In the genomic region with DNA sequence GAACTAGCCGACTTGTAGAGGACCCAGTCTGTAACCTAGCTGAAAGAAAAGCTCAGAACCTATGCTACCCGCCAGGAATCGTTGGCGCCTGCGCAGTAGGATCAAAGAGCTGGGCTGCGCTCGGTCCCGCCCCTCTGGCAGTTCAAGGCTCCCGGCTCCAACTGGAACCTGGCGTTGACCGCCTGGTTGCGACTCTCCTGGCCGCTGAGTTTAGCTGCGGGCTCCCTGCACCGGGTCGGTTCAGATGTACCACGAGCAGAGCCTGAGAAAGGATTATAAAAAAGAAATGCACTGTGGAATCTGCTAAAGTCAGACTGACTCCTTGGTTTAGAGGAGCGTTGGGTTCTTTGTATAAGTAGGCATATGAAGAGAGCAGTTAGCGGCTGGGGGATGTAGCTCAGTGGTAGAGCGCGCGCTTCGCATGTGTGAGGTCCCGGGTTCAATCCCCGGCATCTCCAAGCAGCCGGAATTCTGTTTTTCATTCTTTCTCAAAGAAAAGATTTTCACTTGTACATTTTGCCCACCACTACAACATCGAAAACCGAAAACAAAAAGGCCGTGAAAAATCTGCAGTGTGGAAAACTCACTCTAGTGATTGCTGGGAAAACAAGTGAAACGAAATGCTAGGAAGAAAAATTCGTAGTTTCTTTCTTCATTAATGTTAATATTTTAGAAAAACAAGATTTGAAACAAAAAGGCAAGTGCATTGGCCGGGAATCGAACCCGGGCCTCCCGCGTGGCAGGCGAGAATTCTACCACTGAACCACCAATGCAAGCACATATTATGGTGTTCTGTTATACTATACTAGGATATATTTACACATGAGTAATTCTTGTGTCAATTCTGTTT, we compare ENCODE assay signal across 8 mouse cellular contexts. TPM values are rescaled to one million over a fixed set of nuclear protein-coding genes. Genes with fewer than 3 reads are reported as not detected.
DNase-seq lines count a peak whose midpoint lies in the region; ATAC-seq lines count a peak whose summit lies in the region.

No protein-coding gene starts in this region.

- peak overlapping the region; percentile 81 for H3K27ac ChIP-seq in heart, embryonic 13.5 days (replicated peaks)
- H3K27ac ChIP-seq in liver, embryonic 12.5 days, result peak overlapping the region; percentile 45
- peak overlapping the region; percentile 95 for H3K27ac ChIP-seq in stomach, embryonic 15.5 days

- ATAC-seq in erythroid progenitor cell, adult 5-6 weeks (replicated peaks; ENCODE audit: low FRiP score, poor library complexity, severe bottlenecking), result peak; percentile 99
- peak; percentile 93 for ATAC-seq in heart, embryonic 13.5 days (ENCODE audit: extremely low read depth, insufficient number of reproducible peaks, low FRiP score, low TSS enrichment)
- ATAC-seq in liver, embryonic 12.5 days, result peak; percentile 95
- peak; percentile 97 for ATAC-seq in stomach, embryonic 15.5 days (ENCODE audit: insufficient read depth, low FRiP score, low read depth)

- H3K4me1 ChIP-seq in heart, embryonic 13.5 days, result peaks cover 6% of the 10 kb centered on the region
- H3K4me1 ChIP-seq in liver, embryonic 12.5 days, result peaks cover 9% of the 10 kb centered on the region; the same call in 1 of the 2 replicates
- H3K4me1 ChIP-seq in stomach, embryonic 15.5 days, result no peaks in the 10 kb centered on the region

- H3K9me3 ChIP-seq in heart, embryonic 13.5 days, result no peaks in the 10 kb centered on the region
- no peaks in the 10 kb centered on the region for H3K9me3 ChIP-seq in liver, embryonic 12.5 days (replicated peaks)
- H3K9me3 ChIP-seq in stomach, embryonic 15.5 days, result no peaks in the 10 kb centered on the region

- peak overlapping the region; percentile 67 for H3K4me2 ChIP-seq in heart, embryonic 13.5 days
- peak overlapping the region; percentile 70 for H3K4me2 ChIP-seq in liver, embryonic 12.5 days
- H3K4me2 ChIP-seq in stomach, embryonic 15.5 days, result peak overlapping the region; percentile 57

- peak overlapping the region; percentile 77 for H3K9ac ChIP-seq in heart, embryonic 13.5 days
- peak overlapping the region; percentile 69 for H3K9ac ChIP-seq in liver, embryonic 12.5 days
- peak overlapping the region; percentile 63 for H3K9ac ChIP-seq in stomach, embryonic 15.5 days

- no peaks in the 10 kb centered on the region for H3K36me3 ChIP-seq in heart, embryonic 13.5 days
- H3K36me3 ChIP-seq in liver, embryonic 12.5 days, result no peaks in the 10 kb centered on the region
- H3K36me3 ChIP-seq in stomach, embryonic 15.5 days, result no peaks in the 10 kb centered on the region

- peak; percentile 92 for DNase-seq in CD4-positive helper T cell, adult 2 months (ENCODE audit: low read depth, low spot score)
- DNase-seq in brain, embryonic 18.5 days (ENCODE audit: low read depth, low spot score), result peak; percentile 88
- DNase-seq in kidney, postnatal 10 days, result peak; percentile 97
- DNase-seq in natural killer cell, adult 2 months (ENCODE audit: low spot score in 2 of 2), result peak; percentile 96 to 97

- H3K27me3 ChIP-seq in heart, embryonic 13.5 days (replicated peaks), result no peaks in the 10 kb centered on the region
- no peaks in the 10 kb centered on the region for H3K27me3 ChIP-seq in liver, embryonic 12.5 days (replicated peaks)
- H3K27me3 ChIP-seq in stomach, embryonic 15.5 days (replicated peaks), result no peaks in the 10 kb centered on the region

- H3K4me3 ChIP-seq in heart, embryonic 13.5 days, result peak overlapping the region; percentile 57
- peak overlapping the region; percentile 67 for H3K4me3 ChIP-seq in liver, embryonic 12.5 days
- H3K4me3 ChIP-seq in stomach, embryonic 15.5 days (replicated peaks), result peak overlapping the region; percentile 70

- WGBS in heart, embryonic 13.5 days, result 1% methylated on average over 37 of the region's 37 CpGs
- 2% methylated on average over 37 of the region's 37 CpGs for WGBS in liver, embryonic 12.5 days (ENCODE audit: insufficient replicate concordance)
- WGBS in stomach, embryonic 15.5 days, result under 1% methylated on average over 37 of the region's 37 CpGs

RNA-seq across cellular contexts. Expression of a gene that starts 55.5 kb away (rescaled TPM):
- 5.8 and 5.9 TPM in 2 replicates for total RNA-seq in erythroid progenitor cell, adult 5-6 weeks (2015; ENCODE audit: low replicate concordance)
- 3.2 and 8.9 TPM in 2 replicates for total RNA-seq in erythroid progenitor cell, adult 5-6 weeks (2017; ENCODE audit: low replicate concordance)
- 11.9 and 14.3 TPM in 2 replicates for polyA plus RNA-seq in heart, embryonic 13.5 days (2015; fragmentation: Nextera tagmentation; extraction: Ambion mirVana)
- 12.9 and 13.2 TPM in 2 replicates for polyA plus RNA-seq in liver, embryonic 12.5 days (2016; fragmentation: Nextera tagmentation; extraction: Ambion mirVana)
- polyA plus RNA-seq in stomach, embryonic 15.5 days (2015; fragmentation: Nextera tagmentation; extraction: Ambion mirVana), result 27.5 and 32.7 TPM in 2 replicates

RNA-seq across cellular contexts. Expression of a gene that starts 58.1 kb away (rescaled TPM):
- 0.72 TPM in 1 of 2 replicates, not detected in the other for total RNA-seq in erythroid progenitor cell, adult 5-6 weeks (2015; ENCODE audit: low replicate concordance)
- total RNA-seq in erythroid progenitor cell, adult 5-6 weeks (2017; ENCODE audit: low replicate concordance), result 0.13 and 0.68 TPM in 2 replicates
- 2.3 and 2.6 TPM in 2 replicates for polyA plus RNA-seq in heart, embryonic 13.5 days (2015; fragmentation: Nextera tagmentation; extraction: Ambion mirVana)
- polyA plus RNA-seq in liver, embryonic 12.5 days (2016; fragmentation: Nextera tagmentation; extraction: Ambion mirVana), result 0.90 and 0.99 TPM in 2 replicates
- polyA plus RNA-seq in stomach, embryonic 15.5 days (2015; fragmentation: Nextera tagmentation; extraction: Ambion mirVana), result 7.0 and 7.3 TPM in 2 replicates

Comparison
In these comparisons a context has a peak if more than half of its experiments do, and no peak if none do; other contexts are left out.
1. Peak in every context shown above with its lines: DNase-seq, ATAC-seq, H3K4me3 ChIP-seq and H3K27ac ChIP-seq.
2. H3K27ac ChIP-seq: peak in every context shown above with its lines; median percentile 95 in stomach, embryonic 15.5 days; 81 in heart, embryonic 13.5 days; 45 in liver, embryonic 12.5 days.